Mouse (Mus musculus): ENCODE data around the gene Tenm2.

Gene Tenm2

GRCm38 (mm10) chr11:36371814-36372213 is 864.0 kb downstream of the Tenm2 start:
- TF ChIP-seq GATA4 (IDR thresholded peaks at IDR 0.05; ENCODE audit: insufficient replicate concordance, low read length) = no peak

GRCm38 (mm10) chr11:36365067-36365466 is 870.7 kb downstream of the Tenm2 start:
- TF ChIP-seq GATA4 (IDR thresholded peaks at IDR 0.05; ENCODE audit: insufficient replicate concordance, low read length) = no peak

GRCm38 (mm10) chr11:36364441-36364840 is 871.3 kb downstream of the Tenm2 start:
- TF ChIP-seq GATA4 (IDR thresholded peaks at IDR 0.05; ENCODE audit: insufficient replicate concordance, low read length) = peak; percentile 56; the same call in 1 of the 2 replicates

- TF ChIP-seq GATA4 (IDR thresholded peaks at IDR 0.05; ENCODE audit: insufficient replicate concordance, low read length) = no peak
These were observed 873.2 kb downstream of the Tenm2 start for GRCm38 (mm10) chr11:36362514-36362913.

GRCm38 (mm10) chr11:36353252-36353651 is 882.5 kb downstream of the Tenm2 start:
- no peak for TF ChIP-seq GATA4 (IDR thresholded peaks at IDR 0.05; ENCODE audit: insufficient replicate concordance, low read length)

- no peak for TF ChIP-seq GATA4 (IDR thresholded peaks at IDR 0.05; ENCODE audit: insufficient replicate concordance, low read length)
These were observed 884.0 kb downstream of the Tenm2 start for GRCm38 (mm10) chr11:36351752-36352151.

- no peak for TF ChIP-seq GATA4 (IDR thresholded peaks at IDR 0.05; ENCODE audit: insufficient replicate concordance, low read length)
These were observed 884.4 kb downstream of the Tenm2 start for GRCm38 (mm10) chr11:36351341-36351740.

- no peak for TF ChIP-seq GATA4 (IDR thresholded peaks at IDR 0.05; ENCODE audit: insufficient replicate concordance, low read length)
These were observed 885.5 kb downstream of the Tenm2 start for GRCm38 (mm10) chr11:36350264-36350663.

- no peak for TF ChIP-seq GATA4 (IDR thresholded peaks at IDR 0.05; ENCODE audit: insufficient replicate concordance, low read length)
These were observed 885.9 kb downstream of the Tenm2 start for GRCm38 (mm10) chr11:36349856-36350255.

GRCm38 (mm10) chr11:36341799-36342198 is 894.0 kb downstream of the Tenm2 start:
- TF ChIP-seq GATA4 (IDR thresholded peaks at IDR 0.05; ENCODE audit: insufficient replicate concordance, low read length) = no peak

- no peak for TF ChIP-seq GATA4 (IDR thresholded peaks at IDR 0.05; ENCODE audit: insufficient replicate concordance, low read length)
These were observed 897.3 kb downstream of the Tenm2 start for GRCm38 (mm10) chr11:36338424-36338823.

- TF ChIP-seq GATA4 (IDR thresholded peaks at IDR 0.05; ENCODE audit: insufficient replicate concordance, low read length) = no peak
These were observed 898.7 kb downstream of the Tenm2 start for GRCm38 (mm10) chr11:36337063-36337462.

GRCm38 (mm10) chr11:36335147-36335546 is 900.6 kb downstream of the Tenm2 start:
- TF ChIP-seq GATA4 (IDR thresholded peaks at IDR 0.05; ENCODE audit: insufficient replicate concordance, low read length) = no peak

GRCm38 (mm10) chr11:36334100-36334735 is 901.5 kb downstream of the Tenm2 start:
- TF ChIP-seq GATA4 (IDR thresholded peaks at IDR 0.05; ENCODE audit: insufficient replicate concordance, low read length) = no peak

- no peak for TF ChIP-seq GATA4 (IDR thresholded peaks at IDR 0.05; ENCODE audit: insufficient replicate concordance, low read length)
These were observed 903.5 kb downstream of the Tenm2 start for GRCm38 (mm10) chr11:36332222-36332621.

- no peak for TF ChIP-seq GATA4 (IDR thresholded peaks at IDR 0.05; ENCODE audit: insufficient replicate concordance, low read length)
These were observed 904.2 kb downstream of the Tenm2 start for GRCm38 (mm10) chr11:36331408-36332178.
